In the genomic region with DNA sequence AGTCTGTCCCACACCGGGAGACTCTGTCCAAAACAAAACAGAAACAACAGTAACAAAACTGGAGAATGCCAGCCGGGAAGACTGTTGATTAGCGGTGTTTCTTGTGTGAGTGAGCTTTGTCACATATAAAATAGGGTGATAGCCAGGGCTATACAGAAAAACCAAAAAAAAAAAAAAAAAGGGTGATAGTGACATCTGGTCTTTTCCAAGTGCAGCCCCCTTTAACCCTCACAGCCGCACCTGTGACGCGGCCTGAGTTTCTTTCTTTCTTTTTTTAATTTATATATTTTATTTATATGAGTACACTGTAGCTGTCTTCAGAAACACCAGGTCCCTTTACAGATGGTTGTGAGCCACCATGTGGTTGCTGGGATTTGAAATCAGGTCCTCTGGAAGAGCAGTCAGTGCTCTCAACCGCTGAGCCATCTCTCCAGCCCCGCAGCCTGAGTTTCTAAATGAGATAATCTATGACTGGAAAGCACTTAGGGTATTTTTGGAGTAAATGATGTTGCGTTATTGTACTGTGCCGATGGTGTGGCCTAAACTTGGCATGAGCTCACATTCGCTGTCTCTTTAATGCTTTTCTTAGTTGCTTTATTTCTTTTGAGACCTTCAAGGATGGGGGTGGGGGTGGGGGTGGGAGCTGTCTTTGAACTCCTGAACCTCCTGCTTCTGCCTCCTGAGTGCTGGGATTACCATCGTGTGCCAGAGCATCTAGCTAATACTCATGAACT, we compare ENCODE assay signal across 8 mouse cellular contexts. TPM values are rescaled to one million over a fixed set of nuclear protein-coding genes. Genes with fewer than 3 reads are reported as not detected.
DNase-seq lines count a peak whose midpoint lies in the region; ATAC-seq and TF ChIP-seq lines count a peak whose summit lies in the region.

No protein-coding gene starts in this region.

- TF ChIP-seq POLR2A in liver, adult 2 months (IDR thresholded peaks at IDR 0.05; ENCODE audit: extremely low read depth, insufficient read depth, low read length), result no peak
- TF ChIP-seq POLR2A in cortical plate, adult 2 months (IDR thresholded peaks at IDR 0.05; ENCODE audit: extremely low read depth, insufficient read depth, low read length), result no peak

- no peaks in the 10 kb centered on the region for H3K27me3 ChIP-seq in liver, adult 2 months (ENCODE audit: control insufficient read depth, insufficient read depth, low read length)
- H3K27me3 ChIP-seq in hindbrain, postnatal 0 days (ENCODE audit: insufficient read depth, low read length), result no peaks in the 10 kb centered on the region
- H3K27me3 ChIP-seq in neural tube, embryonic 12.5 days (replicated peaks), result no peaks in the 10 kb centered on the region

- H3K9me3 ChIP-seq in hindbrain, postnatal 0 days (ENCODE audit: low read length), result no peaks in the 10 kb centered on the region
- no peaks in the 10 kb centered on the region for H3K9me3 ChIP-seq in neural tube, embryonic 12.5 days

- no peaks in the 10 kb centered on the region for H3K79me2 ChIP-seq in liver, adult 2 months (ENCODE audit: control insufficient read depth, insufficient read depth, low read length)

- no peak overlapping the region for H3K9ac ChIP-seq in liver, adult 2 months (ENCODE audit: low read depth, low read length)
- peak overlapping the region; percentile 81 for H3K9ac ChIP-seq in hindbrain, postnatal 0 days (replicated peaks; ENCODE audit: low read length)
- peak overlapping the region; percentile 80 for H3K9ac ChIP-seq in neural tube, embryonic 12.5 days

- no peak for TF ChIP-seq CTCF in liver, adult 2 months (IDR thresholded peaks at IDR 0.05; ENCODE audit: low read depth, low read length)
- no peak for TF ChIP-seq CTCF in cortical plate, adult 2 months (IDR thresholded peaks at IDR 0.05; ENCODE audit: extremely low read depth, insufficient read depth, low read length)
- peak; percentile 12; the same call in 1 of the 2 replicates for TF ChIP-seq CTCF in hindbrain, postnatal 0 days (IDR thresholded peaks at IDR 0.05; ENCODE audit: low read depth)

- peak overlapping the region; percentile 81 for H3K4me2 ChIP-seq in hindbrain, postnatal 0 days (ENCODE audit: low read depth, low read length)
- H3K4me2 ChIP-seq in neural tube, embryonic 12.5 days (replicated peaks), result peak overlapping the region; percentile 71

- WGBS in liver, adult 2 months, result 56% methylated on average over 12 of the region's 12 CpGs
- WGBS in hindbrain, postnatal 0 days, result 8% methylated on average over 12 of the region's 12 CpGs
- 13% methylated on average over 12 of the region's 12 CpGs for whole genome bisulfite sequencing in neural tube, embryonic 12.5 days

- H3K36me3 ChIP-seq in liver, adult 2 months (ENCODE audit: control insufficient read depth, insufficient read depth, low read length), result no peaks in the 10 kb centered on the region
- no peaks in the 10 kb centered on the region for H3K36me3 ChIP-seq in hindbrain, postnatal 0 days (ENCODE audit: insufficient read depth, low read length)
- no peaks in the 10 kb centered on the region for H3K36me3 ChIP-seq in neural tube, embryonic 12.5 days

- no peak overlapping the region for H3K27ac ChIP-seq in liver, adult 2 months (replicated peaks; ENCODE audit: insufficient read depth, low read depth, low read length)
- H3K27ac ChIP-seq in cortical plate, adult 2 months (ENCODE audit: insufficient read depth, low read length), result peak overlapping the region; percentile 93
- peak overlapping the region; percentile 99 for H3K27ac ChIP-seq in hindbrain, postnatal 0 days
- H3K27ac ChIP-seq in neural tube, embryonic 12.5 days, result peak overlapping the region; percentile 95

- peak overlapping the region; percentile 78 for H3K4me3 ChIP-seq in liver, adult 2 months (ENCODE audit: insufficient read depth, low read depth, low read length)
- H3K4me3 ChIP-seq in cortical plate, adult 2 months (ENCODE audit: insufficient read depth, low read length), result peak overlapping the region; percentile 54
- H3K4me3 ChIP-seq in hindbrain, postnatal 0 days (ENCODE audit: low read length), result peak overlapping the region; percentile 44
- H3K4me3 ChIP-seq in neural tube, embryonic 12.5 days, result peak overlapping the region; percentile 37

- no peak for ATAC-seq in hindbrain, postnatal 0 days
- ATAC-seq in neural tube, embryonic 12.5 days (ENCODE audit: low FRiP score, low read depth), result no peak
- ATAC-seq in erythroid progenitor cell, adult 5-6 weeks (replicated peaks; ENCODE audit: low FRiP score, poor library complexity, severe bottlenecking), result no peak

- no peaks in the 10 kb centered on the region for H3K4me1 ChIP-seq in liver, adult 2 months (ENCODE audit: control insufficient read depth, insufficient read depth, low read length)
- peaks cover 6% of the 10 kb centered on the region; the same call in 1 of the 2 replicates for H3K4me1 ChIP-seq in cortical plate, adult 2 months (ENCODE audit: control insufficient read depth, insufficient read depth, low read length)
- H3K4me1 ChIP-seq in hindbrain, postnatal 0 days (ENCODE audit: insufficient read depth, low read length), result peaks cover 37% of the 10 kb centered on the region
- H3K4me1 ChIP-seq in neural tube, embryonic 12.5 days, result peaks cover 63% of the 10 kb centered on the region

- no peak for DNase-seq in liver, adult 2 months (ENCODE audit: extremely low read depth, low read depth, low spot score)
- DNase-seq in liver, result no peak
- no peak for DNase-seq in hindbrain, postnatal 0 days (ENCODE audit: low spot score)
- DNase-seq in urinary bladder, postnatal 4 days (ENCODE audit: low spot score in 2 of 2), result no peak
- no peak for DNase-seq in gastrocnemius, adult 8-10 months (ENCODE audit: low spot score in 2 of 2)

RNA-seq across cellular contexts. Expression of gene Tuba1a, which starts 32.6 kb away (rescaled TPM):
- 8.4 and 12.9 TPM in 2 replicates for total RNA-seq in liver, adult 2 months (2014; rRNA removed)
- 10.7 and 13.7 TPM in 2 replicates for polyA plus RNA-seq in liver, adult 2 months (2012; rRNA removed)
- polyA plus RNA-seq in cortical plate, adult 2 months (2012; rRNA removed), result 1,321 and 1,512 TPM in 2 replicates
- 18,723 and 19,179 TPM in 2 replicates for total RNA-seq in hindbrain, postnatal 0 days (2014; rRNA removed)
- polyA plus RNA-seq in hindbrain, postnatal 0 days (2015; fragmentation: Nextera tagmentation; extraction: Ambion mirVana), result 11,647 and 12,500 TPM in 2 replicates
- 10,701 and 10,796 TPM in 2 replicates for polyA plus RNA-seq in neural tube, embryonic 12.5 days (2016; fragmentation: Nextera tagmentation; extraction: Ambion mirVana)
- 10 to 100 TPM; 12.6 to 24.0 (median 18.4) TPM for total RNA-seq in gastrocnemius, adult 8-10 months (2022)
- total RNA-seq in erythroid progenitor cell, adult 5-6 weeks (2015; ENCODE audit: low replicate concordance), result 6.5 and 38.1 TPM in 2 replicates
- total RNA-seq in erythroid progenitor cell, adult 5-6 weeks (2017; ENCODE audit: low replicate concordance), result 5.9 and 9.6 TPM in 2 replicates

RNA-seq across cellular contexts. Expression of gene Gm49450, which starts 32.8 kb away (rescaled TPM):
- total RNA-seq in liver, adult 2 months (2014; rRNA removed), result not detected in 2 replicates
- polyA plus RNA-seq in liver, adult 2 months (2012; rRNA removed), result 2.9 and 3.1 TPM in 2 replicates
- 0.35 and 0.55 TPM in 2 replicates for polyA plus RNA-seq in cortical plate, adult 2 months (2012; rRNA removed)
- 1,661 and 1,767 TPM in 2 replicates for total RNA-seq in hindbrain, postnatal 0 days (2014; rRNA removed)
- polyA plus RNA-seq in hindbrain, postnatal 0 days (2015; fragmentation: Nextera tagmentation; extraction: Ambion mirVana), result not detected in 2 replicates
- not detected in 2 replicates for polyA plus RNA-seq in neural tube, embryonic 12.5 days (2016; fragmentation: Nextera tagmentation; extraction: Ambion mirVana)
- not detected for total RNA-seq in gastrocnemius, adult 8-10 months (2022)
- not detected in 2 replicates for total RNA-seq in erythroid progenitor cell, adult 5-6 weeks (2015; ENCODE audit: low replicate concordance)
- total RNA-seq in erythroid progenitor cell, adult 5-6 weeks (2017; ENCODE audit: low replicate concordance), result not detected in 2 replicates

RNA-seq across cellular contexts. Expression of gene Tuba1c, which starts 43.5 kb away (rescaled TPM):
- total RNA-seq in liver, adult 2 months (2014; rRNA removed), result 60.9 and 85.4 TPM in 2 replicates
- polyA plus RNA-seq in liver, adult 2 months (2012; rRNA removed), result 281 and 339 TPM in 2 replicates
- 5.5 and 7.1 TPM in 2 replicates for polyA plus RNA-seq in cortical plate, adult 2 months (2012; rRNA removed)
- total RNA-seq in hindbrain, postnatal 0 days (2014; rRNA removed), result 43.8 and 58.3 TPM in 2 replicates
- polyA plus RNA-seq in hindbrain, postnatal 0 days (2015; fragmentation: Nextera tagmentation; extraction: Ambion mirVana), result 24.0 and 24.2 TPM in 2 replicates
- polyA plus RNA-seq in neural tube, embryonic 12.5 days (2016; fragmentation: Nextera tagmentation; extraction: Ambion mirVana), result 62.0 and 64.6 TPM in 2 replicates
- total RNA-seq in gastrocnemius, adult 8-10 months (2022), result 1 to 10 TPM; 5.7 to 7.8 (median 6.8) TPM
- 637 and 660 TPM in 2 replicates for total RNA-seq in erythroid progenitor cell, adult 5-6 weeks (2015; ENCODE audit: low replicate concordance)
- 271 and 335 TPM in 2 replicates for total RNA-seq in erythroid progenitor cell, adult 5-6 weeks (2017; ENCODE audit: low replicate concordance)

RNA-seq across cellular contexts. Expression of gene Tuba1b, which starts 51.8 kb away (rescaled TPM):
- total RNA-seq in liver, adult 2 months (2014; rRNA removed), result 49.9 and 99.4 TPM in 2 replicates
- 151 and 183 TPM in 2 replicates for polyA plus RNA-seq in liver, adult 2 months (2012; rRNA removed)
- 1,160 and 1,231 TPM in 2 replicates for polyA plus RNA-seq in cortical plate, adult 2 months (2012; rRNA removed)
- total RNA-seq in hindbrain, postnatal 0 days (2014; rRNA removed), result 3,512 and 3,813 TPM in 2 replicates
- 1,613 and 1,711 TPM in 2 replicates for polyA plus RNA-seq in hindbrain, postnatal 0 days (2015; fragmentation: Nextera tagmentation; extraction: Ambion mirVana)
- 1,299 and 1,329 TPM in 2 replicates for polyA plus RNA-seq in neural tube, embryonic 12.5 days (2016; fragmentation: Nextera tagmentation; extraction: Ambion mirVana)
- total RNA-seq in gastrocnemius, adult 8-10 months (2022), result 10 to 100 TPM; 12.6 to 24.6 (median 20.3) TPM
- total RNA-seq in erythroid progenitor cell, adult 5-6 weeks (2015; ENCODE audit: low replicate concordance), result 2,503 and 2,754 TPM in 2 replicates
- 632 and 670 TPM in 2 replicates for total RNA-seq in erythroid progenitor cell, adult 5-6 weeks (2017; ENCODE audit: low replicate concordance)

Comparison
In these comparisons a context has a peak if more than half of its experiments do, and no peak if none do; other contexts are left out.
1. RNA of gene Tuba1a, which starts 32.6 kb away (total RNA-seq): 18,723 to 19,179 TPM in hindbrain, postnatal 0 days; 5.9 to 38.1 TPM in erythroid progenitor cell, adult 5-6 weeks, 12.6 to 24.0 TPM in gastrocnemius, adult 8-10 months and 8.4 to 12.9 TPM in liver, adult 2 months; every median in the first group is over 100 times any median in the second.
2. RNA of gene Gm49450, which starts 32.8 kb away (total RNA-seq): 1,661 to 1,767 TPM in hindbrain, postnatal 0 days; not detected in liver, adult 2 months, not detected in gastrocnemius, adult 8-10 months and not detected in erythroid progenitor cell, adult 5-6 weeks; every median in the first group is over 1,000 times any median in the second.
3. Peak in every context shown above with its lines, with median percentiles within 50 percentile points of each other: H3K4me3 ChIP-seq.